Mouse (Mus musculus) cortical plate, adult 2 months (tissue): ENCODE measurements around the gene Tenm4.

Experiments
- CTCF ChIP-seq: fragments of 200-500 bp; IDR thresholded peaks from 2 replicates; pipeline ENCODE4 v1.5.1; 2011; ENCODE audit warnings: mild to moderate bottlenecking, control low read depth, low read length; ENCODE audit not compliant: insufficient read depth; ENCODE audit errors: extremely low read depth
- POLR2A ChIP-seq: fragments of 200-500 bp; IDR thresholded peaks from 2 replicates; pipeline ENCODE4 v1.6.1; 2011; ENCODE audit warnings: mild to moderate bottlenecking, low read length, control low read depth; ENCODE audit not compliant: insufficient read depth; ENCODE audit errors: extremely low read depth

DNA sequence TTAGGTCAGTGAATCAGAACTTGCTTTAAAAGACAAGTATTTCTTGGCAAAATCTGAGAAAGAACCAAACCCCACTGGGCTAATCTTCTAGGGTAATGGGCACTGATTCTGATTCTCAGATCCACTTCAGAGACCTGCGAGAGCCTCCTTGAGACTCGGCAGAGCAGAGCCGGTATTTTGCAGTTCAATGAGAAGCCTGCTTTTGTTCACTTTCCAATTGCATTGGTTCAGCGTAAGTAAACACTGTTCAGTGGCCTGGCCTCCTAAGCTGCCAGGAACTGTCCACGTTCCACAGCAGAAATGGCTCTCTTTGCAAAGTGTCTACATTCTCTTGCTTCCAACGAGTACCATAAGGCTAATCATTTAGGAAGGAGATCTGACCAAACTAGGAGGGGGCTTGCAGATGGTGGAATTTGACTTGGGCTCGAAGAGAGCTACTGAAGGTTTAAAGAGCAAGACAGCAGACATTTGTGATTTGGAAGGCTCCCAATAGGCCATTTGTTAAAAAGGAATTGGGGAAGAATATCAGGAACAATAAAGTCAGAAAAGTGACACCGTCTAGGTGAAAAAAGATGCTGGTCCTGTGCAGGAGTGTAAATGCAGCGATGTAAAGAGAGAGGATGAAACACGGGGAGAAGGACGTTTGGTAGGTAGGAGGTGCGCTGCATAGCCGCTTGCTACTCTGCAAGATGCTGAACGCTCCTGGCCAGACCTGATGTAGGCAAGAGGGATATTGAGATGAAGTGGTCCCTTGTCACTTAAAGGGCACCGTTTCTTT is 636.4 kb downstream of the Tenm4 start:
- no peak for TF ChIP-seq CTCF
- TF ChIP-seq POLR2A, result no peak
